Mouse (Mus musculus) mouse embryonic stem cell (cell line): ENCODE measurements around the gene Lpgat1.

Experiments used
- in situ Hi-C, 2 experiments: fragments of 300-500 bp; cut with MboI; formaldehyde crosslinking; loops; 1 replicate in 1 of 2; 3 replicates in 1 of 2; pipeline ENCODE4 v1.14.3; 2019 to 2020; ENCODE audit warnings: low sequenced_read_pairs in 2 of 2, low pct_unique_long_range_greater_than_20kb in 1 of 2, mixed read lengths in 1 of 2; ENCODE audit not compliant: unreplicated experiment in 1 of 2

The Lpgat1 gene

DNA sequence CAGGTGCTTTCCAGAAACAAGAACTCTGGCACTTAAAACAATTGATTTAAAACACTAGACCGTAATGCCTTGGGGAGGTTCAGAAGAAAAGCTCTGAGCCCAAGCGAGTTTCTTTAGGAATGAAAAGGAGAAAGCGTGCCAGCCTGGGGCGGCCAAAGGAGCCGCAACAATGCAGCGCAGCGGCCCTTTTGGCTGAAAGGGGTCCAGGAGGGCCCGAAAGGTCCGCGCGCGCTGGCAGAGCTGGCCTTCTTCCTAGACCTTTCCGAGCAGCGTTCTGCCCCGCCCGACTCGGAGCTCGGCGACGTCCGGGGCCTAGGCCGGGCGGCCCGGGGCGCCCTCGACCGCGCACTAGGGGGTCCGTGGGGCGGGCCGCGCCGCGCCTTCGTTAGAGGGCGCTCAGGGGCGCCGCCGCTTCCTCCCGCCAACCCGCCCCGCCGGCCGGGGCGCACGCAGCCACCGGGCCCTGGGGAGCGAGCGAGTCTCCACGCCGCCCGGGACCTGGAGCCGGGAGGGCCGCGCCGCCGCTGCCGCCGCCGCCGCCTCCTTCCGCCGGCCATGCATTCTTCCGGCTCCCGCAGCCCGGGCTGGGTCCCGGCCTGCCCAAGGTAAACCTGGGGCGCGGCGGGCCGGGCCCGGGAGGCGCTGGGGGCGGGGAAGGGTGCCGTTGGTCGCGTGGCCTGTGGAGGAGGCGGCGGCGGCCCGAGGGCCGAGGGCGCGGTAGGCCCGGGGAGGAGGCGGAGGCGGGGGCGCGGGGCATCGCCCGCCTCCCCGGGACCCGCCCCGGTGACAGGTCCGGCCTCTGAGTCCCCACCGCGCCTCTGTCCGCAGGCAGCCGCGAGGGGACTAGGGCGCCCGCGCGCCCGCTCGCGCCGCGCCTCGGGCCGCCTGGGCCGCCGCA is at the start of gene Lpgat1:
Gene Lpgat1, plus strand, starts transcription at position 234 of the 898 bp plus-strand sequence.
- in situ Hi-C loops, result no loop called here

DNA sequence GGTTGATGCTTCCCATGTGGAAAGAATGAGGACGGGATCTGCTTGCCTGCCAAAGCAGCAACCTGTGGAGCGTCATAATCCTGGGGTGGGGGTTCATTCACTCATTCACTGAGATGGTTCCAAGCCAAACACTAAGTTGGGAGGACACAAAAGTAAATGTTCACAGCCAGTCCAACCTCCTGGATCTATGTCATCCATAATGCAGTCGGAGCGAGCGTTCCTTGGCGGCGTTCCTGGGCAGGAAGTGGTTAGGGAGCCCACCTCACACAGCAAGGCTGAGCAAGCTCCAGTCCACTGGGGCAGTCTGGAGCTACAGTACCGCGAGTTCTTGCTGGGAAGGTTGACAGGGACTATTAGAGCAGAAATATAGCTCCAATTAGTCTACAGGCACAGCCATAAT is 49.6 kb upstream of the Lpgat1 start:
- in situ Hi-C loops, result no loop called here

DNA sequence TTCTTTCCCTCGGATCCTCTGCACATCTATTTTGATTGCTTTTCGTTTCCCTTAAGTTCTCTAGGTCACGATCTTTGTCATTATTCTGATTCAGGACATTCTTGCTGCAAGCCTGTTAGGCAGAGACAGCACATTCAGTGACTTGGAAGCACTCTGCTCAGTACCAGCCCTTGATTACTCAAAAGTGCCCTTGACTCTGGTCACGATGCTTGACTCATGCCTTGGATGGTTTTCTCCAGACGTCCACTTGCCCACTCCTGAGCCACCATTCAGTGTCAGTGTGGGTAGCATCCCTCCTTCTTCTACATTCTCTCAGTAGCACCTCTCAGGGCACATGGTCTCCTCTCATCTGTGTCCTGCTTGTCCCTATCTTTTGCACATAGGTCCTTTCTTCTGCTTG is 43.6 kb upstream of the Lpgat1 start:
- in situ Hi-C loops, result no loop called here

DNA sequence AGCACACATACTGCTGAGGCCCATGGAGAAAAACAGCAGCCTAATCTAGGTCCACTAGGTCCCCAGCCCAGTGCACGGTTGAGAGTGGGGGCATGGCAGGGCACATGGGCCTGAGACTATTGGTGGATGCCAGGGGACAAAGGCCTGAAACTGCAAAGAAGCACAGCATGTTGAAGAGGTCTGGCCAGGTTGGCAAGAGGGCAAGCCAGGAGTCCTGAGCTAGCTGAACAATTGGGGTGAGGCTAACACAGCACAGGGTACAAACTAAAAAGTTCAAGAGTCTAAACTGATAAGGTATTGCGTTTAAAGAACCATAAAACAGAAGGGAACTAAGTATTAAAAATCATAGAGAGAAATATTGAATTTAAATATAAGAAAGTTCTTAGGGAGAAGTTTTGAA is 36.0 kb upstream of the Lpgat1 start:
- in situ Hi-C loops, result no loop called here

DNA sequence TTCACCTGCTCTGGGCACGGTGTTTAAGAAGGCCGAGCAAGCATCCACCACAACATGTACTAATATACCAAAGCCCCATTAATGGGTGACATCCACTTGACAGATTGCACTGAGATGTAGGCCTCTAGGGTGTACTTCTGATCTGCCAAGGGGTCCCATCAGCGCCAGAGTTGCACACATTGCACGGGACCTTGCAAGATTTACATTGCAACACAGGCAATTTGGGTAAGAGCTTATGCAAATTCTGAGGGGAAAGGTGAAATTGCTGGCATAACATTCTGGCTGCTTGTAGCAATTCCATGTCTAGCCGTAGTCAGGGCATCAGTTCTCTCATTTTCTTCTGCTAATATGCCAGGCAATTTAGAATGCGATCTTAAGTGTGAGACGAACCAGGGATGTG is 30.1 kb upstream of the Lpgat1 start:
- in situ Hi-C loops, result no loop called here

DNA sequence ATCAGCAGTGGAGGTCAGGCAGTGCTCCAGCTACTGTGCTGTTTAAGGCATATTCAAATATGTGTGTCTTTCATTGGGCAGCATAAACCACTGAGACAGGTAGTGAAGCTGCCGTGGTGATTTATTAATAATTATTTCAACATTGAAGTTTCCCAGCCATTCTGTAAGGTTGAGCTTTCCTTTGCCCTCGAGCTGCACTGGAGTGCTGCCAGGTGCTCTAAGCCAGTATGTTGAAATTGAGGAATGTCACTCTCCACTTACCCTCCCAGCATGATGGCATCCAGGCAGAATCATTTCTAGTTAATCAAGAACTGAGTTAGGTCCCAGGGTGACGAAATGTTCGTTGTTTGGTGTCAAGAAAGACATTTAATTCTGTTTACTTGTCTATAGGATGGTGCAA is 24.4 kb upstream of the Lpgat1 start:
- in situ Hi-C loops, result no loop called here

DNA sequence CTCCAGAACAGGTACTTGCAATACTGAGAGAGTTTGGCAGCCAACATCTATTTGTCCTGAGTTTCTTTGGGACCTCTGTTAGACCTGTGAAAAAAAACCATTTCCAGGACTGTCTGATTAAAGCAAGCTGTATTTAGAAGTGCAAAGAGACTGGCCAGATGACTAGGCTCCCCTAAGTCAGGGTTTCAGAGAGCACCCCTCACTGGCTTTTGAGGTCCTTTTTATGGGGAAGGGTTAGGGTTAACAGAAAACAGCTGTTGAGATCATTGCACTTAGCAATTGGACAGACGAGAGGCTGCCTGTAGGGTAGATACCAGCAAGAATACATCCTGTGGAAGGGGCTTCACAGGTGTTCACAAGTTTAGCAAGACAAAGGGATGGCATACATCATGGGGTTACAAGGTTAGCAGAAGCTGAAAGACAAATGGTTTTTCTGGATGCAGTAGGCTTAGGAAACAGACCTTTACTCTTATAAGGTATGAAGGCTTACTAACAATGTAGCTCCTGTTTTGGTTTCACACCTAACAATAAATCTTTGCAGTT is 19.3 kb upstream of the Lpgat1 start:
- in situ Hi-C loops, result no loop called here

DNA sequence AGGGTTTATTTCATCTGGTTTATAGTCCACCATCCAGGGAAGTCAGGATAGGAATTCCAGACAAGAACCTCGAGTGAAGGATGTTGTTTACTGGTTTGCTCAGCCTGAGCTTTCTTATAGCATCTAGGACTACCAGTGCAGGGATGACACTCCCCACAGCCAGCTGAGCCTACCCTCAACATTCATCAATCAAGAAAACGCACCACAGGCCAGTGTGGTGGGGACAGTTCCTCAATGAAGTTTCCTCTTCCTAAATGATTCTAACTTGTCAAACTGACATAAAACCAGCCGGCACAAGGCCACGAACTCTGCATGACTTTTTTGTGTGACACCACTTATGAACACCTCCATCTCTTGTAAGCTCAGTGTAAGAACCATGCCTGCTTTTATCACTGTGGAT is 13.1 kb upstream of the Lpgat1 start:
- in situ Hi-C loops, result no loop called here

DNA sequence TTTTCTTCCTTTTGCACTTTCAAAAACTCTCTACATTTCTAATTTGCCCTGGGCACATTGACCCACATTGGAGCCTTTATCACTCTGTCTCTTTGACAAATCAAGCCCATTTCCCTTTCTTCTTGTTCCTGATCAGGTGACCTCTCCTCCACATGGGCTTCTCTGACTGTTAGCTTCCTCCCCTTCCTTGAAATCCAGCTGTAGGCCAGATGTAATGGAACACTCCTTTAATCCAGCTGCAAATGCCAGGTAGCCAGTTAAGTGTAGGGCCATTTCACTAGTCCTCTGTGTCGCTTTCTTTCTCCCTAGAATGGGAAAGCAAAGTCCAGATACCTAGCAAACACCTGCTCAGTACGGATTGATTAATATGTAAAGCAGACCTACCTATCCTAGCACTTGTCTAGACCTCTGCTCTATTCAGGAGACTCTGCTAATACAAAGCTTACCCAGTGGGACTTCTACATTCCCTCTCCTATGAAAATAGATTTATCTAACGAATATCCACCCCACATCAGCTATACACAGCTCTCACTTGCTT is 11.0 kb upstream of the Lpgat1 start:
- in situ Hi-C loops, result no loop called here

DNA sequence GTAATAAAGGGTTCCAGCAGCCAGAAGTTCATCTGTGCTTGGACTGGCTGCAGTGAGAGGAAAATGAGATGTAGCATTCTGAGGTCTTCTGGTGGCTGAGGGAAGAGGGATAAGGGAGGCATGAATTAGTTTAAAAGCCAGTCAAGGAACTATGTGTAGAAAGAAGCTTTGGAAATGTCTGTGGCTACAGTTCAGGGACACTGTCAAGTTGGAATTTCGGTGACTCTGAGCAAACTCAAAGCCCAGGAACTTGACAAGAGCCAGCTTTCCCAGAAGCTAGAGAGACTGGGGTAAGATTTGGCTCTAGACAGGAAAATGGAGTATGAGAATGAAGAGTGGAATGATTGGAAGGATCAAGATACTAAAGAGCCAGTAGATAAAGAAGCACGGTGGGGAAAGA is 7.8 kb upstream of the Lpgat1 start:
- in situ Hi-C loops, result no loop called here

DNA sequence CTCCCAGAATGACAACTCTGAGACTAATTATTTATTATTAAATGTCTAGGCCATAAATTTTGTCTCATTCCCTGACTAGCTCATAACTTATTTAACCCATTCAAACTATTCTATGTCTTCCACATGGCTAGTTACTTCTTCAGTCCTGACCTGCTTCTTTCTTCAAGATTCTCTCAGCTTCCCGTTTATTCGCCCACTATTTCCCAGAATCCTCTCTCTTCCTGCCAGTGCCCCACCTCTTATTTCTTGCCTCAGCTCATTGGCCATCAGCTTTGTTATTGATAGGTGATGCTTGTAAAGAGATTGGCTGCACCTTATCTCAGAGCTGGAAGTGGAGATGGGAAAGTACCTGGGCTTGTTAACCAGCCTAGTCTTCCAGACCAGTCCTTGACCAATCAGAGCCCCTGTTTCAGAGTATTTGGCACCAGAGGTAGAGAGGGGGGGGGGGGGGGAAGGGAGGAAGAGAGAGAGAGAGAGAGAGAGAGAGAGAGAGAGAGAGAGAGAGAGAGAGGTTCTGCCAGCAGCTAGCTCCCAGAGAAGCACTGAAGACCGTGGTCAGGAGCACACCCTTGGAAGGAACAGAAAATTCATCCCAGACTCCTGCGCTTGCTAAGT is 5.3 kb upstream of the Lpgat1 start:
- in situ Hi-C loops, result no loop called here

DNA sequence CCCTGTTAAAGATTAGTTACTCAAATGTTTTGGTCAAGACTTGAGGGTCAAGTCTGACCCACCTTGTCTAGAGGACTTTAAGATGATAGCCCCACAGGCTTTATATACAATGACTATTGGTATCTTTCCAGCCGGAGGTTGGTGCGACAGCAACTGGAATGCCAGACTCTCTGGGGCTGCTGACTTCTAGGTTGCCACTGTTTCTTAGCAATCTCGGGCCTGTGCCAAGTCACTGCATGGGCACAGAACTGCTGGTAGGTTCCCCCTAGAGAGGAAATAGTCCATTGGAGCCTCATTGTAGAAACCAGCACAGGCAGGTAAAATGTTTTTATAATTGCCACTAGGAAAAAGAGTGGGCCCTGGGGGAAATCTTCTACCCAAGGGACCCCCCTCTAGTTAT is 3.8 kb upstream of the Lpgat1 start:
- in situ Hi-C loops, result no loop called here

DNA sequence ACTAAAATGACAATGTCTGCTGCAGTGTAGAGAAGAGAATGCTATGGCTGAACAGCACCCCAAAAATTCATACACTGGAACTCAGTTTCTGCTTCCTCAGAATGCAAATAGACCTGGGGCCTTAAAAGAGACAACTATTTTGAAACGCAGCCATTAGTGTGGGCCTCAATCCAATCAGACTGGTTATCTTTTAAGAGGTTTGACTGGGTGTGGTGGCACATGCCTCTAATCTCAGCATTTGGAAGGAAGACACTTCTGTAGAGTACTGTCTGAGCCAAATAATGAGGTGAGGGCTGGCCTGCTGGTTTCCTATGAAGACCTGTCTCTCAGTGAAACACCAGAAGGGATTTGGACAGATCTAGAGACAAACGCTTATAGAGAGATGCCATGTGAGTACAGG is 2.5 kb upstream of the Lpgat1 start:
- in situ Hi-C loops, result no loop called here

DNA sequence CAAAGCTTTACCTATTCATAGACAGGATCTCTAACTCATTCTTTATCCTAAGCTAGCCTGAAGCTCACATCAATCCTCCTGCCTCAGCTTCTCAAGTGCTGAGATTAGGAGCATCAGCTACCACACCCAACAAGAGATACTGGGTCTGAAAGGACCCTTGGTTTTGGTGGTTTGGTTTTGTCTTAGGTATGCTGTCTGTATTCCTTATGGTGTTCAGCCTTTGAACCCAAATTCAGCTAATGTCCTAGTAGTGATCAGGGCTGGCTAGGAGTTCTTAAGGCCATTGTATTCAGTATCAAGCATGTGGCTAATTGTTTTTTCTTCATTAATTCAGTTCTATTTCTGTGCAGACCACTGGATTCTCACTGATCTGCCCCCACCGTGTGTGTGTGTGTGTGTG is 493 bp upstream of the Lpgat1 start:
- in situ Hi-C loops, result no loop called here

DNA sequence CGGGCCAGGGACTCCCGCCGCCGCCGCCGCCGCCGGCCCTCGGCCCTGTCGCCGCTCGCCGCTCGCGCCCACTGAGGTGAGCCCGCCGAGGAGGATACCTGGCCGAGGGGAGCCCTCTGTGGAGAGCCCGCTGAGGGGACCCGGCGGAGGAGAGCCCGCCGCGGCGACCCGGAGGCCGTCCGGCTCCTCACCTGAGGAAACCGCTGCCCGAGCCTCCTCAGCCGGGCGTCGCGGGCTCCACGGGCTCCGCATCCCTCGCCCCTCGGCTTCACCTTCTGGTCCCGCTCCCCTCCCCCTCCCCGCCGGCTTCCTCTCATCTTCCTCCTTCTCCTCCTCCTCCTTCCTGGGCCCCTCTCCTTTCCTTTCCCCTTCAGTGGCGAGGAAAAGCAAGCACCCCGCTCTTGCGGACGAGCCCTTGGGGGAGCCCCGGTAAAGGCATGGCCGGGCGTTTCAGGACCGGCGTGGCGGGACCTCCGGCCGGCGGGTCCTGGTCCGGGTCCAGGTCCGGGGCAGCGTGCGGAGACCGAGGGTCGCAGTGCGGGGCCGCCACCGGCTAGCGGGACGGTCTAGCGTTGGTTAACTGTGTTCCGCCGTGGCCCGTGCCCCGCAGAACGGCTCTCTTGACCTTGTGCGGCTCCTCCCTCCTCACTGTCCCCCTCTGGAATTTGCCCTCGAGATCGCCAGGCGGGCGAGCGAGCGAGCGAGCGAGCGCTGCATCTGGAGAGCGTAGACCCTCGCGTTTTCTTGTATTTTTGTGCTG is 1.1 kb downstream of the Lpgat1 start:
- in situ Hi-C loops, result no loop called here

DNA sequence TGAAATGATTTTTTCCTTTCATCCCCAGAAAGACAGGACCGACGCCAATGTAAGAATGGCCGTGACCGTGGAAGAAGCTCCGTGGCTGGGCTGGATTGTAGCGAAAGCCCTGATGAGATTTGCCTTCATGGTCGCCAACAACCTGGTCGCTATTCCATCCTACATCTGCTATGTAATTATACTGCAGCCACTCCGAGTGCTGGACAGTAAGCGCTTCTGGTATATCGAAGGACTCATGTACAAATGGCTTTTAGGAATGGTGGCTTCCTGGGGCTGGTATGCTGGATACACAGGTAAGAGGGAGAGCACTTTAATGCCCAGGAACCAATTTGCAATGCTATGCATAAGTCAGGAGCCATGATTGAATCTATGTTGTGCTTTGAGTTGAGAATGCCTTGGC is 1.7 kb downstream of the Lpgat1 start:
- in situ Hi-C loops, result no loop called here

DNA sequence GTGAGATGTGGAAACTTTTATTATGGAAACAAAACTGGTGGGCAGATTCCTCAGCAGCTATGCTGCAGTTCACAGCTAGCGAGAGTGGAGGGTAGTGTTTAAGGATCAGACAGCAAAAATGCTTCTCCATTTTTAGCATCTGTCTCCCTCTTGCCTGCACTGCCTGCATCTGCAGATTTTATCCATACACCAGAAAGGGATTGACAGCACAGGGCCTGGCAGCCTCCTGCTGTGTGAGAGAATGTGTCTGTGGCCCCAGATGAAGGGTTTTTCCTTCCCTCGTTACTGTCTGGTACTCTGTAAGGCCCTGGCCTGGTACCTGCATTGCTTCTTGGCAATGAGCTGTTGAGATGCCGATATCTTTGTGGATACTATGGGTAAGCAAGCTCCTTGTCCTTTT is 2.8 kb downstream of the Lpgat1 start:
- in situ Hi-C loops, result no loop called here

DNA sequence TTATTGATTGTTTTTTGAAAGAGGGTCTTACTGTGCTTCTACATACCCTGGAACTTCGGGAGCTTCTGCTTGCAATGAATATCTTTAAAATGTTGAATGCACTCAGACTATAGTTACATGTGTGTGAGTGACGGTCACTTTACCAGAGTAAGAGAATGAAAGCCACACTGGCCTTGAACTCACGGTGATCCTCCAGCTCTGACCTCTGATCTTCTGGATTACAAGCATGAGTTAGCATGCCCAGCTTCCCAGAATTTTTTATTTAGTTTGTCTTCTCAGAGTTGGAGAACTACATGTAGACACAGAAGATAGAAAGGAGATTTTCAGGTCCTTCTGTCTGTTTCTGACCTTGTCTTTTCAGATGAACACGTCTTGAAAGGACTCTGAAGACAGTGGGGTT is 5.1 kb downstream of the Lpgat1 start:
- in situ Hi-C loops, result no loop called here

DNA sequence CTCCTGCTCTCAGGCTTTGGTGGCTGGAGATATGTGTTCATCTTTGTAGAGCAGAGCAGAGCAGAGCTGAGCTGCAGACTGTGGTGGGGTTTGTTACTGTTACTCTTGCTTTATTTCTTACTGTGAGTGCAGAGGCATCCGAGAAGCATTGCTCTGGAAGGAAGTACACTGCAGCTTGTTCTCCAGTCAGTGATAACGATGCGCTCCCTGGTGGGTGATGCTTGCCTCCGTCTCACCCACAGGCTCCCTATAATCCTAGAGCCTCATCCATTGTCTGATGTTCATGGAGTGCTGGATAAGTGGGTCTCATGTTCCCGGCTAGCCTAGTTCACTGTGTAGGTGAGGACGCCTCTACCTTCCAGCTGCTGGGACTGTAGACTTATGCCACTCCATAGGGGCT is 6.0 kb downstream of the Lpgat1 start:
- in situ Hi-C loops, result no loop called here
